ENCODE assay signal across 18 mouse cellular contexts in genomic region chr11:85414476-85414875, GRCm38 (mm10).
A peak's percentile ranks its signal among the peaks of the same experiment; 100 is the strongest.
DNase-seq lines count a peak whose midpoint lies in the region; TF ChIP-seq lines count a peak whose summit lies in the region.
"Had no signal": no experiment of that assay in that cellular context is flagged by ENCODE, and none has a peak within 500 bp of the region (broad histone marks: within the 10 kb centered on the region; RNA-seq: fewer than 3 reads in every experiment).

No protein-coding gene starts in this region.

- H3K4me3 ChIP-seq in cerebellum, adult 2 months (replicated peaks; ENCODE audit: insufficient read depth, low read depth, low read length), result no peak overlapping the region
- H3K4me3 ChIP-seq: forebrain, embryonic 10.5 days; forebrain, embryonic 13.5 days; hindbrain, embryonic 12.5 days; intestine, embryonic 15.5 days had no signal

- H3K27me3 ChIP-seq in cerebellum, adult 2 months (ENCODE audit: control insufficient read depth, insufficient read depth, low read length), result no peaks in the 10 kb centered on the region
- H3K27me3 ChIP-seq: CH12.LX; forebrain, embryonic 13.5 days; hindbrain, embryonic 12.5 days; intestine, embryonic 15.5 days; Patski had no signal

- WGBS in cerebellum, adult 2 months, result 30% methylated on average over 1 of the region's 1 CpGs

- DNase-seq in cerebellum, adult 11 months, result peak; percentile 20
- no peak for DNase-seq in cerebellum, postnatal 4 days (ENCODE audit: low spot score in 2 of 2)
- DNase-seq in cerebellum, adult 2 months, result peak; percentile 30 to 60
- peak; percentile 37 for DNase-seq in cerebellum, adult 9-11 months
- DNase-seq in urinary bladder, postnatal 14 days (ENCODE audit: low spot score), result no peak
- no peak for DNase-seq in gastrocnemius, postnatal 10 days
- DNase-seq in lung, adult 18-20 months, result no peak
- DNase-seq: adrenal gland, postnatal 10 days; adrenal gland, postnatal 36 days; gastrocnemius, postnatal 14 days; heart, adult 11 months; kidney, adult 11 months had no signal

- TF ChIP-seq CTCF in cerebellum, adult 2 months (IDR thresholded peaks at IDR 0.05; ENCODE audit: borderline replicate concordance, insufficient read depth, low read depth, low read length), result no peak

- H3K27ac ChIP-seq in cerebellum, adult 2 months (ENCODE audit: insufficient read depth, low read length), result no peak overlapping the region
- H3K27ac ChIP-seq: forebrain, embryonic 10.5 days; forebrain, embryonic 13.5 days; hindbrain, embryonic 12.5 days; intestine, embryonic 15.5 days had no signal

- no peak for TF ChIP-seq POLR2A in cerebellum, adult 2 months (IDR thresholded peaks at IDR 0.05; ENCODE audit: borderline replicate concordance, insufficient read depth, low read length)

- no peaks in the 10 kb centered on the region for H3K4me1 ChIP-seq in cerebellum, adult 2 months (ENCODE audit: control insufficient read depth, insufficient read depth, low read length)
- H3K4me1 ChIP-seq: forebrain, embryonic 10.5 days; forebrain, embryonic 13.5 days; hindbrain, embryonic 12.5 days had no signal

Comparison
In these comparisons a context has a peak if more than half of its experiments do, and no peak if none do; other contexts are left out.
1. DNase-seq: peak in cerebellum, adult 11 months (single experiment), cerebellum, adult 2 months (2 of 2) and cerebellum, adult 9-11 months (single experiment); none in cerebellum, postnatal 4 days (0 of 2), urinary bladder, postnatal 14 days (single experiment), gastrocnemius, postnatal 10 days (single experiment) and lung, adult 18-20 months (0 of 2).